Mouse (Mus musculus) NIH3T3 (cell line): ENCODE results near the gene Hes7.
"Not testable (repeated sequence)": the region's sequence is repeated elsewhere in the genome, so short reads cannot be mapped to it uniquely, and the experiment has no call there.

Source experiments
- DNase-seq: peaks from one replicate; pipeline ENCODE4 v3.0.0-alpha.2; 2012; ENCODE audit warnings: low read depth

Gene Hes7

DNA sequence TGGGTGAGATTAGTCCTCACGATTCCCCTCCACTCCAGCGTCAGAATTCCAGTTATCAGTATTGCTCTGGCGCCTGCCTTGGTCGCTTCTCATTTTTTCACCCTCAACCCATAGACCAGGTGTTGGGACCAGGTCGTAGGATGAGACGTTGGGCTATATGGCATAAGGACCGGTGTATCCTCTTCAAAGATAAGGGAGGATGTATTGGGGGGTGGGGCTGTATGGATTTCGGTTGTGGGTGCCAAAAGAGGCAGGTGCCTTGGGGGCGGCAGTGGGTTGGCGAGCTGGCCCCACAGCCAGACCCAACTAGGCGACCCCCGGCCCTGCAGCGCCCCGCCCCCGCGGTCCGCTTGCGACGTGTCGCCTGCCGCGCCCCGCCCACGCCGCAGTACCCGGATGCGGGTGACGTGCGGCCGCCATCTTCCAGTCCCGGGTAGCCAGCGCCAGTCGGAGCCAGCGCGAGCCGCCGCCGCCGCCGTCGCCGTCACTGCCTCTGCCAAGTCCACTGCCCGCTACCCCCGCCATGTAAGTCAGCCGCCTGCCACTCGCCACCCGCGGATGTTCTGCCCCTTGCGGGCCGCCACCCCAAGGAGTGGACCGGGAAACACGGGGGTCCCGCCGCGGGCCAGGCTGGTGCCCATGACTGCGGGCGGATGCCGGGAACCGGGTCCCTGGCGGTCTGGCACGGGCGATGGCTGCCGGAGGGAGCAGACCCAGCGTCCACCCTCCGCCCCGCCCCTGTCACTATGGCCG, 31.9 kb upstream of the Hes7 start, which contains the start of gene Vamp2:
Gene Vamp2 (plus strand): TSS at position 388 of the 753 bp plus-strand sequence.
- DNase-seq, result peak; percentile 92

DNA sequence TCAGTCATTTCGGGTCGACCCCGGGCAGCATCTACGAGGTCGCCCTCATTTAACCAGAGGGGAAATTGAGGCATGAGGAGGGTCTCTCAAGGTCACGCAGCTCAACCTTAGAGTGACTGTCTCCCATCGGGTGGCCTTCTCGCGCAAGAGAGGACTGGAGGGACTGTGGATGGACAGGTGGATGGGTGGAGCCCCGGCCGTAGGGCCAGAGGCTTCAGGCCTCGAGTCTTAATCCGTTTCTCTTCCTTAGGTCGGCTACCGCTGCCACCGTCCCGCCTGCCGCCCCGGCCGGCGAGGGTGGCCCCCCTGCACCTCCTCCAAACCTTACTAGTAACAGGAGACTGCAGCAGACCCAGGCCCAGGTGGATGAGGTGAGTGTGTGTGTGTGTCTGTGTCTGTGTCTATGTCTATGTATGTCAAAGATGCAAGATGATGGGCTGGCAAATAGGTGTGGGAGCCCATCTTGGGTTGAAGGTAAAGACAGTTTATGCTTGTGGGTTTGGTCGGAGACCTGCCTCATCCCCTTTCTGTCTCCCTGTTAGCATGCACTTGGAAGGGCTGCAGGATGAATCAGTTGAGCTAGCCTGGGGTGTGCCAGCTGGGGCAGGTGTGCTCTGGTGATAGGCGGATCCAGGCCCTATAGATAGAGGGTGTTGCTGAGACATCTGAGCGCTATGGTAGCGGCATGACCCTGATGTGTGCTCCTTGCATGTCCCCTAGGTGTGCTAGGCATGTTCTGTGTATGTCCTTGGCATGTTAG, 31.2 kb upstream of the Hes7 start:
- DNase-seq, result no peak

DNA sequence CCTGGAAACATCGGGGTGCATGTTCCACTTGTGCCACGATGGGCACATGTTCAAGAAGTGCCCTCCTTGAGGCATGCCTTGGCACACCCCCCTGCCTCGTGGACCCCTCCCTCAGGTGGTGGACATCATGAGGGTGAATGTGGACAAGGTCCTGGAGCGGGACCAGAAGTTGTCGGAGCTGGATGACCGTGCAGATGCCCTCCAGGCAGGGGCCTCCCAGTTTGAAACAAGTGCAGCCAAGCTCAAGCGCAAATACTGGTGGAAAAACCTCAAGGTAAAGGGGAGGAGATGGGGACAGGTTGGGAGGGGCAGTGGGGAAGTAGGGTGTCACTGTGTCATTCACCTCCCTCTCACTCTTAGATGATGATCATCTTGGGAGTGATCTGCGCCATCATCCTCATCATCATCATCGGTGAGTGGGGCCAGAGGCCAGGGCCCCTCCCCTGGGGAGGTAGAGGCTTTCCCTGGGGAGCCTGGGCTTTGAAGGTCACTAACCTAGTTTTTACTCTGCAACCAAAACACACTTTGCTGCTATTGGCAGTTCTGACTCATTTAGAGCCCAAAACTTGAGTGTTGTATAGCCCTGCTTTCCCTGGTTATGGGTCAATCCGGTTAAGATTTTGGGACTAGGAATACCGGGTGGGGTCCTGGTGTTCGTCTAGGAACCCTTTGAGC, 30.5 kb upstream of the Hes7 start:
- DNase-seq, result no peak

DNA sequence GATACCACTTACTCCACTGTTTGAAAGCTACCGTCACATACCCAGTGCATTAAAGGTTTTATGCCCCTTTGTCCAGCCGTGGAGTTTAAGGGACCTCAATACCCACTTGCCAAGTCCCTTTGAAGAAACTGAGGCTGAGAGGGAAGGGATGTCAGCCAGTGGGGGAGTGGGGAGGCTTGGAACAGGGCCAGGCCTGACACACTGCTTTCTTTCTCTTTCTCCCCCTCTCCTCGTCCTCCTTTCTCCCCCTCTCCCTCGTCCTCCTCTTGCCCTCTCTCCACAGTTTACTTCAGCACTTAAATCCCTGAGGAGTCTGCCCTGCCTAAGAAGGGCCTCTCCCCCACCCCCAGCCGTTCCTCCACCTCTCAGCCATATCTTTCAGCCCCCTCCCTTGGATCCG, 29.8 kb upstream of the Hes7 start:
- no peak for DNase-seq

DNA sequence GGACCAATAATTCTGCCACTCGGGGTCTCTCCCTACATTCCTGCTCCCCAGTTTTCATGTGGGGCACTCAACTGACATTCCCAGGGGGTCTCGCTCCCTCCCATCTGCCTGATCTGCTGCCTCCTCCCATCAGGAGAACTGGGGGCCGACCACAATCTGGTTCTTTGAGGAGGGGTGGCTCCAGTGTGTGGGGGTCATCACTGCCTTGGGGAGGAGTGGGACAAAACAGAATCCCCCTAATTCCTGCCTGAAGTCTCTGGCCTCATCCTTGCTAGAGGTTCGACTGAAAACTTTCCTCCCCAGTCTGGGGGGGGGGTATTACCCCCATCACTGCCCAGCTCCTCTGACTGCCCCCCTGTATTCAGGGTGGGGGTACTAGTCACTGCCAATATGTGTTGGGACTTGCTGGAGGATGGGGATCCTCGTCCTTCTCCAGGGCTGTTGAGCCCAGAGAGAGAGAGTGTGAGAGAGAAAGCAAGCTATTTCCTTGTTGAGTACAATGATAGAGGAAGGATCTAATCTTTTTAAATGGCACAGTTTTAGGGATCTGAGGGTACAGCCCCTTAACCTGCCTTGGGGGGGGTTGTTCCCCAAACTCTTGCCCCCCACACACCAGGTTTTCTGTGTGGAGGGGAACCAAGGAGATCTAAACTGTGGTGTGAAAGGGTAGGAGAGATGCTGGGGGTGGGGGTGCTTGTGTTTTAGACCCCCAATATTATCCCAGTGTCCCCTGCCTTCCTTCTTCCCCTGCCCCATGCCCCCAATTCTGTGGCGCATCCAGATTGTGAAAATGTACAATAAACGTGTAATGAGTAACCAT, 28.4 kb upstream of the Hes7 start:
- no peak for DNase-seq

DNA sequence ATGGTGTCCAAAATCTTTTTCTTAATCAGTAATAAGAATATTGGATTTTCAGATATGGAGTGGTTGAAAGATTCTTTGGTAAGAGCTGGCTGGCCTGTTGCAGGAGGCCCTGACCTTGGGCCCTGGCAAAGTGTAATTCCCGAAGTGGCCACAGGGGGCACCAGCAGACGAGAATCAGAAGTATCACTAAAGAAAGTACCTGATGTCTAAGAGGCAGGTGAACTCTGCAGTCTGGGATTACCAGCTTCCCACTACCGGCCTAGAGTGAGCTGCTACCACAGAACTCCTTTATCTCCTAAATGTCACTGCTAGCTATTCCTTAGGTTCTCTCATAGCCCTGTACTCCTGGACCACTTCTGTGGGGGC, 27.8 kb upstream of the Hes7 start:
- DNase-seq, result peak; percentile 84

DNA sequence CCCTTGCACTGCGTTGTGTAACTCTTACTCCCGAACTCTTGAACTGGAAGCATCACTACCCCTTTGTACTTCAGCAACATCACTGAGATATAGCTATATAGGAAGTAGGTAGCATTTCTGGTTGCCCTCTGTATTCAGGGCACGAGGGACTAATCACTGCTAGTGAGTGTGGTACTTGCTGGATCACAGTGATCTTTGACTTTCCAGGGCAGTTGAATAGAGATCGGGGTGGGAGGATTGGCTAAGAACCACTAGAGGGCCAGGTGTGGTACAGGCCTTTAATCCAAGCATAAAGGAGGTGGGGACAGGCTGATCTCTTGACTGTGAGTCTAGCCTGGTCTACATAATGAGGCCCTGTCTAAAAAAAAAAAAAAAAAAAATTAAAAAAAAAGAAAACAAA, 27.3 kb upstream of the Hes7 start:
- DNase-seq, result no peak

DNA sequence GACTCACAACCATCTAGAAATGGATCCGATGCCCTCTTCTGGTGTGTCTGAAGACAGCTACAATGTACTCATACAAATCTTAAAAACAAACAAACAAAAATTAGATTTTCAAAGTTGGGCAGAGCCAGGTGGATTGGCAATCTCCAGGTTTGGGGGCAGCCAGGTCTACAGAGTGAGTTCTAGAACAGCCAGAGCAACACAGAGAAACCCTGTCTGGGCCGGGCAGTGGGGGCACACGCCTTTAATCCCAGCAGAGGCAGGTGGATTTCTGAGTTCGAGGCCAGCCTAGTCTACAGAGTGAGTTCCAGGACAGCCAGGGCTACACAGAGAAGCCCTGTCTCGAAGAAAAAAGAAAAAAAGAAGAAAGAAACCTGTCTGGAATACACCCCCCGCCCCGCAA, 26.3 kb upstream of the Hes7 start:
- DNase-seq, result not testable (repeated sequence)

DNA sequence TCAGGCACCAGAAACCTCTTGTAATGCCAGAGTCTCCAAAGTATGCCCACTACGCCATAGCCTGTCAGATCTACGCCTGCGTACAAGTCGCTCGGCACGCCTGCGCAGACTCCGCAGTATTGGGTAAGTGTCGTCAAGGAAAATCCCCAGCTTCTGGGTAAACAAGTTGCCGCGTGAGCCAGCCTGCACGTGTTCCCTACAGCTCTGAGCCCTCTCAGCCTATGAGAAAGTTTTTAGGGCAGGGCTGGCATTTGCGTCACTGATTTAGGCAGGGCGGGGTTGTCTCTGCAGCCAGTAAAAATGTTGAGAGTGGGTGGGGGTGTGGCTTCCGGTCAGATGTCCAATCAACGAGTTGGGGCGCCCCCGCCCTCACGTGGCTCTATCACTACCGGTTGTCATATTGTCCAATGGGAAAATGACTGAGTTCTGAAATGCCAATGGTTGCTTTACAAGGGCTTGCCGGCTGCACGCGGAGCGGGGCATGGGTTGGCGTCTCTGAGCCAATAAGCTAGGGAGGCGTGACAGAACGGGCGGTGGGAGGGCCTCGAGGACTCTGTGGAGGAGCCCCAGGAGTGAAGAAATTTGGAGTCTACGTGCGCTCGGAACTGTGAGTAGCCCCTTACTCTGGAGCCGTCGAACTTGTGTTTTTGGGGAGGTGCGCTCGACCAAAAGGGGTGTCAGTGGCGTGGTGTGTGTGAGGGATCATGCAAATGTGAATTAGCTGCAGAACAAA, 25.3 kb upstream of the Hes7 start, which contains the start of gene Per1:
Gene Per1 (plus strand): TSS at position 521 of the 733 bp plus-strand sequence.
- DNase-seq, result peak; percentile 99

DNA sequence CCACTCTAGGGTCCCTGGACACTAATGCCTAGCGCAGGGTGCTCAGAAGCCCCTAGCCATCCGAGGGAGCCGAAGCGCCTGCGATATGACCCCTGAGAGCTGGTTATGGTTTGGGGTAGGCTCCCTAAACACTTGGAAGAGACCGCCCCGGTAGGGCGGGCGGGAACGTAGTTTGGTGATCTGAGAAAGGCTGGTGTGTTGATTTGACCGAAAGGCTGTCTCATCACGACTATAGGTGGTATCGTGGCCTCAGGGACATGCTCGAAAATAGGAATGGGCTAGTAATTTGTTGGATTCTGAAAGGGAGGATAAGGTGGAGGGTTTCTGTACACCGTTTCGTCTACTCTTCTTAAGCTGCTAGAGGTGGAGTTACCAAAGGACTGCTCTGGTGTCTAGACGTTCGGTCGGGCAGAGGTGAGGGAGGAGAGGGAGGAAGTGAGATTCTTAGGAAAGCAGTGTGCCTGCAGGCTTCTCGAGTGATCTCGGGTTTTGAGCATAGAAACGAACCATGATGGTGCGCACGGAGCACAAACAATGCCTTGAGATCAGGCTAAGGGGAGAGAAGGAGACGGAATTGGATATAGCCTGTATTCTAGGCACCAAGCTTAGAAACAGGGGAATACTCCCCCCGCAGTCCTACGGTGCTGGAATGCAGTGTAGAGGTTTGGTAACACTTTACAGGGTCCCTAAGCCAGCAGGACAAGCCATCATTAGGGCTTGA, 24.5 kb upstream of the Hes7 start:
- DNase-seq, result peak; percentile 47

DNA sequence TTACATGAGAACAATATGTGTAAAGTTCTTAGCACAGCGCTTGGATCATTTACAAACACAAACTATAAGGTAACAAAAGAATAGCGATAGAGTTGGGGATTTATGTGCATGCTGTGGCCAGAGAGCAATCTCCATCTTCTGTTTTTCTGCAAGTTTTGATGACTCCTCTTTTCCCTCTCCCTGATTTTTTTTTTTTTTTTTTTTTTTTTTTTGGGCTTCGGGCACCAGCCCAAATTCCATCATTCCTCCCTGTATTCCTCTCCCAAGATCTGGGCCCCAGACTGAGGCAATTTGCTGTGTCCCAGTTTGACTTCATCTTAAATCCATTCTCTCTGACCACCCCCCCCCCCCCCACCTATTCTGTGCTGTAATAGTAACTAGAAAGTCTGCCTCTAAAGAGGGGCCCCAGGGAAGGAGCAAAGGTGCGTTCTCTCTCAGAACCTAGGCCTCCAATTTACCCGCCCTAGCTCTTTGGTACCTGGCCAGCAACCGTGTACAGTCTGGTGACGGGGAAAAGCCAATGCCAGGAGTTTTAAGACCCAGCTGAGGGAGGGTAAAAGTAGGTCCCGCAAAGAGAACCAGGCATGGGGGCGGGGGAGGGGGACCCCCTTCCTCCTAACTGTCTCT, 23.7 kb upstream of the Hes7 start:
- DNase-seq, result peak; percentile 93

DNA sequence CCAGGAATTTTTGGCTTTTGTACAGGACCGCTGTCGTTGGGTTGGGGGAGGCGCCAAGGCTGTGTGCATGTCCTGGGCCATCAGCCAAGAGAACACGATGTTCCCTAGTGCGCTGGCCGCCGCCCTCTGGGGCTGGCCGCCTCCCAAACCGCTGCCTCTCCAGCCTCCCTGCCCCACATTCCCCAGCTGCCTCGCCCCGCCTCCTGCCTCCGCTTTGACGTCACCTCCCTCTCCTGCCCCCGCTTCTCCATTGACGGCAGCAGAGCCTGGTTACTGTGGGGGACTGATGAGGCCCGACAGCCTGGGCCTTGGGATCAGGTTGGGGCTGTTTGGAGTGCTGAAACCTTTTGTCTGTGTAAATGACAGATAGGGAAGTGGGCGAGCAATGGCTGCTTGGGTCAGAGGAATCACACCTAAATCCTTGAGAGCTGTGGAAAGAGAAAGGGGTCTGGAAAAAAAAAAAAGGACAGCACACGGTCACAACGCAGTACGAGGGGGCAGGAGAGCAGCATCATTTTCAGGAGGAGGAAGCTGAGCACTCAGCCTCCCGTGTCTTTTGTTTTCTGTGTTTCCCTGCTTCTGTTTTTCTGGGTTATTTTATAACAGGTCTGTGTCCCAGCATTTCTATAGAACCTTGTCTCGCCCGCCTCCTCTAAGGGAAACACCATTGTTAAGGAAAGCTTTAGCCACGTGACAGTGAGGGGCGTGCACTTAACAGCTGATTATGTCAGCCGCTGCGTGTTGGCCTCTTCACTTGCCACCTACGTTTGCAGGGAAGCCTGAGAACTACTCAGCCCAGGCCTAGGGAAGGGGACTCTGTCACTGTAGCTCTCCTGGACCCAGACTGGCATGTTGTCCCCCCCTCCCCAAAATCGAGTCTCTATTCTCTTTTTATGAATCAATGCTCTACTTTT, 23.0 kb upstream of the Hes7 start:
- DNase-seq, result peak; percentile 100

DNA sequence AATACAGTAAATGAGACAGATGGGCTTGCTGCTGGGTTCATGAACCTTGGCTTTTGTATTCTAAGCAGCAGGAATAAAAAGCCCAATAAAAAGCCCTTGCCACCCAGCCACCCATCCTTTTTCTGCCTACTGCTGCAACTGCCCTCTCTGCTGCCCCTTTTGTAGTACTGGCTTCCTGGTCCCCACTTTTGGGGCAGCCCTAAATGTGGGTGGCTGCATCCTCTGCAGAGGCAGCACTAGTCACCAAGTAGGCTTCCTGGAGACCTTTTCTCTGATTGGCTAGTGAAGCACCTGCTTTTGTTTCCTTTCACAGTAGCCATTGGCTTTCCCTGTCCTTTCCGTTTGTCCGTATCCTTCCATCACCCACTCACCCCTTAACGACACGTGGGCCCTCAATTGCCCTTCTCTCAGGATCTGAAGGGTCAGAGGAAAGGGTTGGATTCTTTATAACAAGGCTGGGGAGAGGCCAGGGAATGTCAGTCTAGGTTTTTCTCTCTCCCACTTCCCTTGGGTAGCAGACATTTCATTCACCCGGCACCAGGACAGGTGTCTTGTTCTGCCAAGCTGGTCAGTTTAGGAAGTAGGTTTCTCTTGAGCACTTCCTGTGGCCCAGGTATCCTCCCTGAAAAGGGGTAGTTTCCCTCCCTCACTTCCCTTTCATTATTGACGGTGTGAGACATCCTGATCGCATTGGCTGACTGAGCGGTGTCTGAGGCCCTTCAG, 22.0 kb upstream of the Hes7 start:
- DNase-seq, result no peak

DNA sequence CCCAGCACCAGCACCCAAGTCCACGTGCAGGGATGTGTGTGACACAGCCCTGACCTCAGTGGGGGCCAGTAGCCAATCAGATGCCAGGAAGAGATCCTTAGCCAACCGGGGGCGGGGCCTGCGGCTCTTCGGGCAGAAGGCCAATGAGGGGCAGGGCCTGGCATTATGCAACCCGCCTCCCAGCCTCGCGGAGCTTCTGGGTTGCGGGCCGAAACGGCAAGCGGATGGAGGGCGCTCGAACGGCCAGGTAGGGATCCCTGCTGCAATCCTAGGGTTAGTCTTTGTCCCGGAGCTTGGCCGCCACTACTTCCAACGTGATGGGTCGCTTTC, 21.5 kb upstream of the Hes7 start:
- peak; percentile 99 for DNase-seq

DNA sequence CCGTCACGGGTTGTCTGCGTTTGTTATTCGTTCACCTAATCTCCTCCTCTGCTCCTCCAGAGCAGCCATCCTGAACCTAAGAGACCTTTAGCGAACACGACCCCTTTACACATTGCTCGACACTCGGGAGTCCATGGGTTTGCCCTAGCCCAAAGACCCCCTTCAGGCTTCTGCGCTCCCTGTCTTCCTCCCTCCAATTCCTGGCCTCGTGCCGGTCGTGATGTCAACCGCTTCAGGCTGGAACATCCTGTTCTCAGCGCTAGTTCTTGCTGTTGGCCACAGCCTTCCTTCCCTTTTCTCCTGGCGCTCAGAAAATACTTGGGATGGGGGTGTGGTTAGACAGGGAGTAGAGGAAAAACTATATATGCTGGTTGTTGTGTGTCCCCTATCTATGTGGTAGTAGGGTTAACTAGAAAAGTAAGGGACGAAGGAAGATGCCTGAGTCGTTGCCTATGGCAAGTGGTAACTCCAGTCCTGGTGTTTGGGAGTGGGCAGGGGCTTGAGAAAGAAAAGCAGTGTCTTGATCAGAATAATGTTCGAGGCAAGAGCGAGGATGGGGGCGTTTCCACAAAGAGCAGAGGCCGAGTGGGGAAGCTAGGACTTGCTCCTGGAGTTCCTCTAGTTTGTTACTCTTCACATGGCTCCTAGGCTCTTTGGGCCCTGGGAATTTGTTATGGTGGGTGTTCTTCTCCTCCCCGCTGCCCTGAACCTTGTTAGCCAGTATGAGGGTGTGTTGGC, 20.9 kb upstream of the Hes7 start:
- peak; percentile 74 for DNase-seq

DNA sequence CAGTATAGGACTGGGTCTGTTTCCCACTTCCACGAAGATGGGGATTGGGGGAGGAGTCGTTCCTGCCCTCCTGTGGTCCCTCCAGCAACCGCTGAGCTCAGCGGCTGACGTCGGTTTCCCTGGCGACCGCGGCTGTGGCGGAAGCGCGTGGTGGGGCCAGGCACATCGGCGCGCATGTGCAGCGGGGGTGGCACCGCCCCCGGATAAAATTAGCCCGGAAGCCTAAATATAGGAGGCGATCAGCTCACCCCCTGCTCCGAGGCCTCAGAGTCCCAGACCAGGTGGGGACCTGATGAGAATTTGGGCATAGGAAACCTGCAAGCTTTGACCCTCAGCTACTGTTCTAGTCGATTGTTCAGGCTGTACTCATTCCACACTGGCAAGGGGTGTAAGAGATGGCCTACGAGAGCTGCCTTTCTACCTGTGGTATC, 20.3 kb upstream of the Hes7 start:
- peak; percentile 97 for DNase-seq

DNA sequence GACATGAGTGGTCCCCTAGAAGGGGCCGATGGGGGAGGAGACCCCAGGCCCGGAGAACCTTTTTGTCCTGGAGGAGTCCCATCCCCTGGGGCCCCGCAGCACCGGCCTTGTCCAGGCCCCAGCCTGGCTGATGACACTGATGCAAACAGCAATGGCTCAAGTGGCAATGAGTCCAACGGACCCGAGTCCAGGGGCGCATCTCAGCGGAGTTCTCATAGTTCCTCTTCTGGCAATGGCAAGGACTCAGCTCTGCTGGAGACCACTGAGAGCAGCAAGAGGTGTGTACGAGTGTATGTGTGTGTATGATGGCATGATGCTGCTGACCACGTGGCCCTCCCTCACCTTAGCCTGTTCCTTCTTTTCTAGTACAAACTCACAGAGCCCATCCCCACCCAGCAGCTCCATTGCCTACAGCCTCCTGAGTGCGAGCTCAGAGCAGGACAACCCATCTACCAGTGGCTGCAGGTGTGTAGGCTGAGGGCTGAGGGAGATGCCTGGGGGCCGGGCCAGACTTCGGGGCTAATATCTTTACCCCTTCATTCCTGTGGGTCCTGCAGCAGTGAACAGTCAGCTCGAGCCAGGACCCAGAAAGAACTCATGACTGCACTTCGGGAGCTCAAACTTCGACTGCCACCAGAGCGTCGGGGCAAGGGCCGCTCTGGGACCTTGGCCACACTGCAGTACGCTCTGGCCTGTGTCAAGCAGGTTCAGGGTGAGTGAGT, 19.4 kb upstream of the Hes7 start:
- no peak for DNase-seq
